Mouse (Mus musculus): ENCODE data around the gene Neb. TPM values are rescaled to one million over a fixed set of nuclear protein-coding genes. Genes with fewer than 3 reads are reported as not detected.

Neb gene
- total RNA-seq, 2 experiments from 2014 or later = 3.1 to 5.1 TPM

DNA sequence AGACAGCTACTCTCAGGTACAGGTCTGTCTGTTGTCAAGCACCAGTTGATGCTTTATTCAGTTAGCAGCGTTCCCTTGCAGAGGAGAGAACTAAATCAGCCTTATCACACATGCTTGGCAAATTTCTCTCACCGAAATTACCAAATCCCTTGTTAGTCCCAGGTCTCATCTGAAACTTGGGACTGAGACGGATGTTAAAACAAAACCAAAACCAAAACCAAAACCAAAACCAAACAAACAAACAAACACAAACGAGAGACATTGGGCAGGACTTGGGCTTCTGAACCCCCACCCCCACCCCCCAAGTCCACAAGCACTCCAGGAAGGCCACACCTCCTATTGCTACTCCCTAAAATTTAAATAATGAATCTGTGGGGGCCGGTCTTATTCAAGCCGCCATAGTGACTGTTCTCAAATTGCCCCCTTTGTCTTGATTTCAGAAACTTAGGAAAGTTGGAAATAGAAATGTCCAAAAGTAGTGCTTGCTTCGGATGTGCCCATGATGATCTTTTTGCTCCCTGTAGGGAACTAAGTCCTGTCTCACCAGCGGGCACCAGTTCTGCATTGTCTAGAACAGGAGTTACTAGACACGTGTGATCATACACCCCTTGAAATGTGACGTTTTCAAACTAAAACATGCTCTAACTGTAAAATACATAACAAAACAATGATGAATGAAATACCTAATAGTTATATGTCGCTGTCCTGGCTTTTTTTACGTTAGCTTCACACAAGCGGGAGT is 397 bp downstream of the Neb start:
- no peak for DNase-seq (ENCODE audit: low spot score in 2 of 2)

DNA sequence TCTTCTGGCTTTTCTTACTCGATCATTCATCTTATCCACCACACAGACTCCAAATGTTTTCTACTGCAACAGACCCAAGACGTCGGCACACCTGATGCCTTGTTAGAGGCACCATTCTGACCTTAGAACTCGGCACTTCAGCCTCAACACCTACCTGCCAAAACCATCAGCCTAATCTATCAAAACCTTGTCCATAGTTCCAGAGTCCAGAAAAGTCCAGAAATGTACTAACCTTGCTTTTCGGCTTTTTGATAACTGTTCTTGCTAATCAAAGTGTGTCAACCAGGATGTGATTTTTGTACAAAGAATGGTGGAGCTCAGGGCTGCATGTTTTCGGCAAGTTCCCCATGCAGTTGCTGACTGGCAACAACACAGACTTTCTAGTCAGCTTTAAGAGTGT is 3.6 kb downstream of the Neb start:
- DNase-seq (ENCODE audit: low spot score in 2 of 2) = no peak

DNA sequence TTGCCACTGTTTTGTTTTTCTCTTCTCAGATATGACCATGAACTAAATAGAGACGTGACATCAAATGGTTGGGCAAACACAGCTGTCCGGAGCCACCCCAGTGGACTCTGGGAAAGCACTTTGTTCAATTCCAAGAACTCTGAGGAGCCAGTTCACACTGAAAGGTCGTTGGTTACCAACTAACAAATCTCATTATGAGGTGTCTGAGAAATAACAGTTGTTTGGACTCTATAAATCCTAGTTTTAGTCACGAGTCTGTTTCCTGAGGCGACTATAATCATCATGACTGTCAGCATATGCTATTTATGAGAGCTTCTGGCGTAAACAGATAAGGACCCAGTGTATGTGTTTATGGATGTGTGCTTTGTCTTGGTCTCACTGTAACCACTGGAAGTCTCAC is 5.8 kb downstream of the Neb start:
- no peak for DNase-seq (ENCODE audit: low spot score in 2 of 2)

DNA sequence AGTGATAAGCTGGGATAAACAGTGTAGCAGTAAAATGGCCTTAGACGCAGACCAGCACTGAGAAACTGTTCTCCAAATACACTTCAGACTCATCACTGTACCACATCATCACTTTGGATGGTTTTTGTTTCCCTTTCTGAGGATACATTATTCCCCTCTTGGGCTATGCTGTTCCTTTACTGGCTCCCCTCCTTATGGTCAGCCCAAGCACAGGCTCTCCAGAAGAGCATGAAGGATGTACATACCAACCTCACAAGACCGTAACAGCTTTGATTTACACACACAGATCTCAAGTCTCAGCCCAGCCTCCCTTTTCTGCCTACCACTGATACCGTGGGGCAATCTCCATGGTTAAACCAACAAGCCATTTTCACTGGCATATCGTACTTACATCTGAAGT is 6.2 kb downstream of the Neb start:
- no peak for DNase-seq (ENCODE audit: low spot score in 2 of 2)

DNA sequence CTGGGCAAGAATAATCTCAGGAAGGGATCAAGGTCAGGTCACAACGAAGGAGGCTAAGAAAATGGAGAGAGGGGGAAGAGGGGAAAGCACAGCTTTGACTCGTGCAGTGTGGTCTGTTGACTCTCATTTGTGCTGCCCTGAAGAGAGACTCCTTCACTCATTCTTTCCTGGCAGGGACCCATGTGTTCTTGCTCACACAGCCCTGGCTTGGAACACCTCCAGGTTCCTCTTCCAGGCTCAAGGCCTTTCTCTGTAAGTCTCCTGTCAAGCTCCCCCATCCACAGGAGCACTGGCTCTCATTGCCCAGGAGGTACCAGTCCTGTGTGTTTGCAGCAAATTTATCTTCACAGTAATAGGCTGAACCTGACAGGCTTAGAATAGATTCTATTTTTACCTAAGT is 7.2 kb downstream of the Neb start:
- no peak for DNase-seq (ENCODE audit: low spot score in 2 of 2)

DNA sequence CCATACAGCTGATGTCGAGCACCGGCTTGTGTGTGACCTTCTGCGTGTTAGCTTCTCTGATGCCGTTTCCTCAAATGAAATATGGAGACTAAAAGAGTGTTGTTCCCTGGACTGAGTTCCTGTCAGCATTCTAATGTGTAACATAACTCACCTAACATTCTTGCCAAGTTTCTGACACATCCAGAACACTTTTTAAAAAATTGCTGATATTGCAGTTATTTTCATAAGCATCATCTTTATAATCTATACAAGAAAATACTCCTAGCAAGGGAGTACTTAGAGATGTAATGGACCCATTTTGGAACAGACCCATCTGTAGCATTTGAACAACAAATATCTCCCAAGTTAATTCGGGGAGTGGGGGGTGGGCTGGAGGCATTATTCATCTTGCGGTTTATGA is 8.7 kb downstream of the Neb start:
- DNase-seq (ENCODE audit: low spot score in 2 of 2) = no peak

DNA sequence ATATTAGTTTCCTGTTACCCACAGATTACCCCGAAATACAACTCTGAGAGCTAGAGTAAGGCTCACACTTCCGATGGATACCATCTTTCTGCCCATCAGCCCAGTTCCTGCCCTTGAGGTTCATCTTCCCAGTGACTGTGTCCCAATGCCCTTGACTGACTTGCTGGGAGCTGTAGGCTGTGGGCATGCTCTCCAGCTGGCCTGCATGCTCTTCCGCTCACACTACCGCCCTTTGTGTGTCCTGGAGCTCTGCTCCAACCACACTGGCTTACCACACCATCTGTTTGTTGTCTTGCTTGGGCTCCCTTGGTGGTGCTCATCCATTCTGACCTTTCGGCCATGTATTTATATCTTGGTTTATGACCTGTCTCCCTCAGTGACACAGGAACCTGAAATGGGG is 10.6 kb downstream of the Neb start:
- DNase-seq (ENCODE audit: low spot score in 2 of 2) = no peak

DNA sequence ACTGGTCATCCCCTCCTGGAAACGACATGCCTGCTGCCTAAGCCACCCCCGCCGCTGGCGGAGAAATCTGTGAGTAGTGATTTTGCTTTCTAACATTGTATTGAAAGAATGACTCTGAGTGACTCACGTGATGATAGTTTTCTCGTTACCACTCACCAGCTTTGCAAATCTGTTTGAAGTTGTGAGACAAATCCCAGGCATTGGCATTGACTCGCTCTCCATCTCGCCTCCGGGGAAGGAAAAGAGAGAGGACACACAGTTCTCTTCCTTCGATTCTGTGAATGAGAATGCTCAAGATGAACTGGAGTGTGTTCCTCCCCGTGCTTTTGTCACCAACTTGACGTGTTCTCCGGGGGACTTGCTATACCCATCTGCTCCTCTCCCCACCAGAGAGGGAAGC is 11.0 kb downstream of the Neb start:
- no peak for DNase-seq (ENCODE audit: low spot score in 2 of 2)

DNA sequence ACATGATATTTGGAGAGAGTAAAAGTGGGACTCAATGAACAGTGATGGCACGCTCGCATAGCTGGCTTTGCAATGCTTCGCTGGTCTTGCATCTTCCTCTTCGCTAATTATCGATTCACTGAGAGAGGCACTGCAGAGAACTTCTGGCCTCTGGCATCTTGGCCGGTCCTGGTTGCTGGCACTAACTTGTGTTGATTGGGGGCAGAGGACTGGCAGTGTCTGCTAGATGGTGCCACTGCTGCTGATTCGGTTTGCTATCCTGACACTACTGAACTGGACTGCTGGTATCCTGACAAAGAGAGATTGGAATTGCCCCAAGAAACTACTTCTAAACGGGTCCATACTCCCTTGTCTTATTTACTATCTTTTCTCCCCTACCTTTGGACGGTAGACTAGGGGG is 17.2 kb downstream of the Neb start:
- no peak for DNase-seq (ENCODE audit: low spot score in 2 of 2)

DNA sequence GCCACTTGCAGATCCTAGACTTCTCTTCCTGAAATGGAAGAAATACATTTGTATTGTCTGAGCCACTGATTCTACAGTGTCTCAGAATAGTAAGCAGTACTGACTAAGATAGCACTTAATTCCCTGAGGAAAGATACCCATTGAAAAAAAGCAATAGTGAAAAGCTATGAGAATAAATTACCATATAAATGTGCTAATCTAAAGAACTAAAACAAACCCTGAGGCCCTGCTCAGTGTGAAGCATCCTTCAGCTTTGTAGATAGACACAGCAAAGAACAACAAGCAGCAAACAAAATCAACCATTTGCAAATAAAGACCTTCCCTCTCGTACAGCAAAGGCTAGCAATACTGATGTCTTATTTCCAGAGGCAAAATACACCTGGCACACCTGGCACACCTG is 18.6 kb downstream of the Neb start:
- no peak for DNase-seq (ENCODE audit: low spot score in 2 of 2)

DNA sequence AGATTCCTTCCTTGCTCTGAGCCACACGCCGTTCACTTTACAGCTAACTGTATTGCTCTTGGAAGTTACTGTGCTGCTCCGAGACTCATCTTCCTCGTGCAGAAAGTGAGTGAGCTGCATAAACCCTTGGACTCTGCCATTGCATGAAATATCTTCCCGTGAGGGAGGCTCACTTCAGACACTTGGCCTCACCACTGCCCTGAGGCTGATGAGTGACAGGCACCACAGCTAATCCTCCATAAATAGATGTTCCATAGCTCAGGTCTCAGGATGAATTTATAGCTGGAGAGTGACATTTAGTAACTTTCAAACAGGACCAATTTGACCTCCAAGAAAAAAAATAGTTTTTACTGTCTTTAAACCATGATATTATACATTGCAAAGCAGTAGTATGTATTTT is 20.1 kb downstream of the Neb start:
- no peak for DNase-seq (ENCODE audit: low spot score in 2 of 2)

DNA sequence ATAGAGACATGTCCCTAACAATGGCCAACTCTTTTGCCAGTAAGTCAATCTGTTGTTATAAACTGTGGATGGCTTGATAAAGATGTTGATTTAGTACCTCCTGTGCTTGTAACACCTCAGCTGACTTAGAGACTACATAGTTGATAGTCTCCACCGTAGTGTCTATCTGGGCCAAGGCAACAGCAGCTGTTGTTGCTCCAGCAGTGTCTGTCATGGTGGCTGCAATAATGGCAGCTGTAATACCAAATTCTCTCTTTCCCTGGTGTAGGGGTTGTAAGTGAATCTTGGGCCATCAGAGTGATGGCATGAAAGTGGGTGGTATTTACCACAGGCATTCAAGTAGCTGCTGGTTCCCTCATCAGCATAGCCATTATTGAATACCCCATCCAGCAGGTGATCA is 27.2 kb downstream of the Neb start:
- no peak for DNase-seq (ENCODE audit: low spot score in 2 of 2)

DNA sequence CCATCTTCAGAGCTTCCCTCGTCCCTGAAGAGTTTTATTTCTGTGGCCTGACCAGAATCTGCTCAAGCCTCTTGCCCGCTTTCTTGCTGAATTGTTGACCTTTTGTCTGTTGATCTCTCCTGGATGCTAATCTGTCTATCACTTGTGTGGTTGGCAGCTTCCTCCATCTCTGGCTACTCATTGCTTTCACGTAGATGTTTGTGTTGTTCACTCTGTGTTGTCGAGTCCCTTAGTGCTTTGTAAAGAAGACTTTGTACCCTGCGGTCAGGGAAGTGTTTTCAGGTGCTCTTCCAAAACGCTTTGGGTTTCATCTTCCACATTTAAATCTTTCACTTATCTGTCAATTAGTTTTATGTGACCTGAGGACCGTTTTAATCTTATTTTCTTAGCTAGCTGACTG is 37.3 kb downstream of the Neb start:
- no peak for DNase-seq (ENCODE audit: low spot score in 2 of 2)

DNA sequence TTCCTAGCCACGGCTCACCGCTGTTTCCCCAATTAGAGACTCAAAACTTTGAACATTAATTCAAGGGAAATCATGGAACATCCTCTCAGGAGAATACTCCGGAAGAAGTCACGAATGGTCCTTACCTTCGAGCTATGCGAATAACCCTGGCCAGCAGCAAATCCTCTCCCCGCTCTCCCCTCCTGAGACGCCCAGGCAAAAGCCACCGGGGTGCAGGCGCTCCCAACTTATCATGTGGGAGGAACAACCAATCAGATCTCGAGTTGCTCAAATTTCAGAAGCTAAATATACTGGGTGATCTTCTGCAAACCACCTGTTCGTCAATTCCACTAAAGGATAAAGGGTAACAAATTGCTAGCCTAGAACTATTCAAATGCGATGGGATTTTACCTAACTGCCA is 42.7 kb downstream of the Neb start:
- no peak for DNase-seq (ENCODE audit: low spot score in 2 of 2)

DNA sequence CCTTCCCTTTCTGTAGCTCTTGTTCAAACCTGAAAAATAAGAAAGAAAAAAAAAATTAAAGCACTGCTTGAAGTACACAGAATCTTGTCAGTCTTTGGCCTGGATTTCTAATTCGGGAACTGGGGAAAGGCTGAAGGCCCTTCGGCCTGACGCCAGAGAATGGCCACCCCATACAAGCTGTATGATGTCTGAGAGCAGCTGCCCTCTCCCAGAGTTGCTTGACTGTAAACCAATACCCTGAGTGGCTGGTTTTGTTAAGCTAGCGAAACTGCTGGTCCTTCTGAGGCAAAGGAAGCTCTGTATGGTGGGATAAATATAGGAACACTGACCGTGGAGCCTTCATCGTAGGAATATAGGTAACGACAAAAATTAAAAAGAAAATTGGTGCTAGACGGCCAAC is 43.2 kb downstream of the Neb start:
- no peak for DNase-seq (ENCODE audit: low spot score in 2 of 2)

DNA sequence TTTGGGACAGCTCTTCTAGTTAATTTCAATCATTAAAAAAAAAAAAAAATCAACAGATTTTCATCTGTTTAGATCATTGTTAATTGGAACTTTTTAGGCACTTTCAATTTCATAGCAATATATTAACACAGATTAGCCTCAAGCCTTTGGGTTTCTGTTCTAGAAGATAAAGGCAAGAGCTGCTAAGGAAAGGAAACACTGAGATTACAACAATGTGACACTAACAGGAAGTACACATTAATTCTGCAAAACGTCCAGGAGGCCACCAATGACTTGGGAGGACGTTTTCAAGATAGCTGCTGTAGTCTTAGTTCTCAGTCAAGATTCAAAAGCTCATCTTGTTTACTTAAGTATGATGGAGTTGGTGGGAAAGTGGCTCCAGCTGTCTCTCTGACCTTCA is 44.7 kb downstream of the Neb start:
- DNase-seq (ENCODE audit: low spot score in 2 of 2) = no peak

DNA sequence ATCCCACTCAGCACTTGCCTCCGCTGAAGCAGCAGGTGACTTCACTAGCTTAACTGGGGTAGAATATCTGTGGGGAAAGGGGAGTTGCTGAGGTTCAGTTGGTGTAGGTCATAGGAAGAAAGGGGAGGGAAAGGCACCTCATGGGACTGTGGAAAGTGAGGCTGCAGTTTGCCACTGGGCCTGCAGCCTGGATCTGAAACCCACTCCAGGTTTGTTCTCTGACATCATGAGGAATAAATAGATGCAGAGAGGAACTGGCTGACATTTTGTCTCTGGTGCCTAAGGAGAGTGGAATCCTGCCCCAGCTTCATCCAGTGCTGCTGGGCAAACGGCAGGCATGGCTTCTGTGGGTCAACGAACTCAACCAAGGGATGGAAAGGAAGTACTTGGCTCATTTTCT is 46.5 kb downstream of the Neb start:
- DNase-seq (ENCODE audit: low spot score in 2 of 2) = no peak

DNA sequence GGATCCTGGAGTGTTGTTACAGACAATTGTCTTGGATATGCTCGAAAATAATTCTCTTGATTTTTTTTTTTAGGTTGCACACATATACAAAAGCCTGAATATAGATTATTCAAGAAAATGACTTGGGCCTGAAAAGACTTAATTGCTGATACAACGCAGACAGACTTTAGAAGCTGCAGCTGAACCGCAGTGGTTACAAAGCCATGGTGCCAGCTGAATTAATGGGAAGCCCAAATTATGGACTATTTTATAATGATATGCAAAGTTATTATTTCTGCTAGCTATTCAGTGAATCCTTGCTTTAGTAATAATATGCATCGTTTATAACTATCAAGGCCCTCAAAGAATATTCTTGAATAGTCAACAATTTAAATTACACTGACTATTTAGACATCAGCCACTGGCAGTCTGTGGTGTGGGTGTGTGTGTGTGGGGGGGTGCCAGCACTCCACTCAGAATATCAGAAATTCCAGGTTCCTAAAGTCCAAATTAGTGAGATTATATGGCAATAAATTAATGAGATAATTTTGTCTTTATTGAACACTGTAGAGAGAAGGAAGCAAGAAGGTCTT is 50.9 kb downstream of the Neb start:
- DNase-seq (ENCODE audit: low spot score in 2 of 2) = no peak

DNA sequence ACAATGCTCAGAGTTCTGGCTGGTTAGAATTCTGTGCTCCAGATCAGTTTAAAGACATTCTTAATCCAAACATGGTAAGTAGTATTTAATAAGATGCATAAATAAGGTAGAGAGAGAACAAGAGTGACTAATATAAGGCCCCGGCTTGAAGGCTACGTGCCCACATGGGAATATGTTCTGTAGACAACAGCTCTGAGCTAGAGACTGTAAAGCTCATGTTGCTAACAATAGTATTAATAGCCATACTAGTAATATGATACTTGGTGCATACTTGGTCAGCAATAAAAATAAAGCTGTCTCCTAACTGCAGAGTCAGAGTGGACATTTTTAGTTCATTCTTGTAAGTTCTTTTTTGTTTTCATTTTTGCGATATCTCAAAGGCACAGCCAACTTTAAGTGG is 56.4 kb downstream of the Neb start:
- no peak for DNase-seq (ENCODE audit: low spot score in 2 of 2)

DNA sequence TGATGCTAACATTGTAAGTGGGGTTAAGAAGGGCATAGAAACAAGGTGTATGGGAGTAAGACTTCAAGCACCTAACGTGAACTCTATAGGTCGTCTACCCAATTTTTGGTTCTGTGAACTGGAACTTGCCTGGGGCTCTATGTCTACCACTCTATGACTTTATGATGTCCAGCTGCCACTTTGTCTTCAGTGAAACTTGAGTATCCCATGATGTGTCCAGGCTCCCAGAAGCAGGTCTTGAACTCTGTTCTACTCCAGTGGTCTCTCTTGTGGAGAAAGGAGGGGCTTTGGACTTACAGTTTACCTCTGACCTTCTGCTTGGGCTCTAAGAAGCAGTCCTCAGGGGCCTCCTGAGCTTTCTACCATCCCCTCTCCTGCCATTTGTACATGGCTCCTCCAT is 58.1 kb downstream of the Neb start:
- DNase-seq (ENCODE audit: low spot score in 2 of 2) = no peak

DNA sequence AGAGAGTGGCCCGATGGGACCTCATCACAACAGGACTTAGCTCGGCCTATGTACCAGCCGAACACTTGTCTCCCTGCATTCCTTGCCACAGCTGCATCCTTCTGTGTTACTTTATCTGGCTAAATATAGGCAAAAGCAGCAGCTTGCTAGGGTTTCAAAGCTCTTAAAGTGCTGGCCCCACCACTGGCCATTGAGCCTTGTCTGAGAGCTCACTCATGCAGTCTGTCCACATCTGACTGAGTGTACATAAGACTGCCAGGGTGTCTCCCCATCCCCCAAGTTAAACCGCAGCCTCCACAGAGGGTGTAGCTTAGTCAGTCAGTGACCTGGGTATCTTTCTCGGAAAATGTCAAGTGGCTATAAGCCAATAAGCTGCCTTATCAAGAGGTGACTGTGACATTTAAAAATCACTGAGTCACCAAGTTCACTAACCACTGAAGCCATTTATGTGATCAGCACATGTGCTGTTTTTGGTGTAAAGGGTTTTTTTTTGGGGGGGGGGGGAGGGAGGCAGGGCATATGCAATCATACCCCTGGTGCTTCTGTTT is 59.2 kb downstream of the Neb start:
- no peak for DNase-seq (ENCODE audit: low spot score in 2 of 2)

DNA sequence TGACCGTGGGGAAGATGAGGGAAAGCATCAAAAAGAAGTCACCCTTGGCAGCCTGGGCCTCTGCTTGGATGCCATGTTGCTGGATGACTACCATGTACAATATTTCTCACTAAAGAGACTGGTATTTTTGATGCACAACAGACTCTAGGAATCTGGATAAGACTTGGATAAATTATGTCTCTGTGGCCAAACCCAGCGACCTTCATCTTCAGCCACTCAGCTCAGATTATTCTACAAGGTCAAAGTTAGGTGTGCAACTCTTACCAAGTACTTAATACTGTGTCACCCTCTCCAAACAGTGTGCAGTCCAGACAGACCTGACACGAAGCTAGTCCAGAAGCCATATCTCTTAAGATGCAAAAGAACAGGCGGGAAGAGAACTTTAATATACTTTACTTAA is 60.8 kb downstream of the Neb start:
- no peak for DNase-seq (ENCODE audit: low spot score in 2 of 2)

DNA sequence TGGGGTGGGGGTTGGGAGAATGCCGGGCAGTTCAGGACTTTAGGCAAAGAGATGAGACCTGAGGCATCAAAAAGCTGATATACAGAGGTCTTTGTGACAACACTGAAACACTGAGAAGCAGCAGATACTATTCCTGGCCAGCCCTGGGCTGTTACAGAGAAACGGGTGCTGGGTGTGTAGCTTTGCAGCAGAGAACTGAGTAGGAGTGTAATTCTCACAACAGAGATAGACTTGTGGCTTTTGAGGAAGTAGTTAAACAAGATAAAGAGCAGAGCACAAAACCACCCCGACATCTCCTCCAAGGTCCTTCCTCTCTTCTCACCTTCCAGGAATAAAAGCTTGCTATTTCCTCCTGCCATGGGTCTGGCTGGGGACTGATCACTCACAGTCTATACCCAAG is 62.5 kb downstream of the Neb start:
- DNase-seq (ENCODE audit: low spot score in 2 of 2) = no peak

All from layer of hippocampus, postnatal 10 days (tissue).